Mouse (Mus musculus) cerebral cortex, adult 2 months (tissue): Measurements from ENCODE around the gene Uts2r.

ENCODE experiments used
- WGBS: fragments of 180-500 bp; shearing (Covaris S2); methylation state at CpG from one replicate; pipeline ENCODE4 v1.1.7; 2018; 5-methylcytosine and 5-hydroxymethylcytosine counted together

Uts2r gene

GRCm38 (mm10) chr11:121159971-121160370 is at the start of gene Uts2r:
TSS of gene Uts2r (plus strand) at chr11:121160271.
- WGBS = 87% methylated on average over 5 of the region's 5 CpGs

DNA sequence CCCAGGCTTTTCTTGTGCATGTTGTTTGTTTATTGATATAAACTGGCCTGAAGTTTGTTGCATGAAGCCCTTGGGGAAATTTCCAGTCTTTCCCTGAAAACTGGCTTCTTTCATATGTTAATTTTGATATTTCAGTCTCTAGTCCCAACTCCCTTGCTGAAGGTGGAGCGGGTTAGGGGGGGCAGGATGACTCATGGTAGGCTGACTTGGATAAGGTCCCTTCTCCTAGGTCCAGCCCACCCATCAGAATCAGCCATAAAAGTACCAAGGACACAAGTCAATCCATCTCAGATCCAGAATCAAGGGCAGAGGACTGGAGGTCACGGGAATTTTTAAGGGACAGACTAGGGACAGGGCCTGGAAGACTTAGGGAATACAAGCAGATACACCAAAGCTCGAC is 49.0 kb upstream of the Uts2r start:
- 78% methylated on average over 3 of the region's 3 CpGs for WGBS

GRCm38 (mm10) chr11:121111601-121112000 is 48.5 kb upstream of the Uts2r start:
- WGBS = 94% methylated on average over 1 of the region's 1 CpGs

- WGBS = 68% methylated on average over 5 of the region's 5 CpGs
Measured at GRCm38 (mm10) chr11:121112091-121112775, 47.8 kb upstream of the Uts2r start.

DNA sequence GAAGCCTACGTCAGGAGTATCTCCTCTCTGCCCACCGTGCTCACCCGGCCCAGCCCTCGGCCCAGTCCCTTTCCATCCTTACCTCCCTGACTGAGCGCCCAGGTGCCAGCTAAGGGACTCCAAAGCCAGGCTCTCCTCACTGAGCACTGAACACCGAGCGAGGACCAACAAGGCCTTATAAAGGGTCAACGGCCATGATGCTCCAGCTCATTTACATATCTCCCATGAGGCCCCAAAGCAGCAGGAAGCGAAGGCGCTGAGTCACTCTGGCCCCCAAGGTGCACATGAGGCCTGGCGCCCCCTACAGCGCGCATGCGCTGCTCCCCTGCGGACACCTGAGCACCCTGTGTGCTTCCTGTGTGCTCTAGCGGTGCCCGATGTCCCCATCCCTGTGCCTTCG is 42.0 kb upstream of the Uts2r start:
- WGBS = 93% methylated on average over 18 of the region's 18 CpGs

DNA sequence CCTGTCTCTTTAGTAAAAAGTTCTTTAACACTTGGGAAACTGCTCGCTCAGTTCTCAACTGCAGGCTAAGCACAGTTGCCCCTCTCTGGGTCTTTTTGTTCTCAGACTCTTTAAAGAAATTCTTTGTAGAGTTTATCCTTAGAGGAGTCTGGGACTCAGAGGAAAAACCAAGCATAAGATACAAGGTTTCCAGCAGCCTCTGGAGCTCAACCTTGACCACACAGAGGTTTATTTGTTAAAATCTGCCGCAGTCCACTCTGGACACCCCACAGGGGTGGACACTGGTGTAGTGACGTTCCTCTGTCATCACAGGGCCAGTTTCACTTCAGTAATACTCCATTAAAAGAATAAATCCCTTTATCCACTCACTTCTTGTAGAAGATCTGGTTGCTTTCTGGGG is 41.5 kb upstream of the Uts2r start, which contains the start of gene Tex19.2:
Gene Tex19.2, minus strand, starts transcription at position 101 of the 400 bp plus-strand sequence.
- 75% methylated on average over 3 of the region's 3 CpGs for WGBS

- 83% methylated on average over 3 of the region's 3 CpGs for WGBS
Measured at GRCm38 (mm10) chr11:121121151-121121550, 38.9 kb upstream of the Uts2r start.

- WGBS = 89% methylated on average over 2 of the region's 2 CpGs
Measured at GRCm38 (mm10) chr11:121122024-121122670, 37.9 kb upstream of the Uts2r start.

DNA sequence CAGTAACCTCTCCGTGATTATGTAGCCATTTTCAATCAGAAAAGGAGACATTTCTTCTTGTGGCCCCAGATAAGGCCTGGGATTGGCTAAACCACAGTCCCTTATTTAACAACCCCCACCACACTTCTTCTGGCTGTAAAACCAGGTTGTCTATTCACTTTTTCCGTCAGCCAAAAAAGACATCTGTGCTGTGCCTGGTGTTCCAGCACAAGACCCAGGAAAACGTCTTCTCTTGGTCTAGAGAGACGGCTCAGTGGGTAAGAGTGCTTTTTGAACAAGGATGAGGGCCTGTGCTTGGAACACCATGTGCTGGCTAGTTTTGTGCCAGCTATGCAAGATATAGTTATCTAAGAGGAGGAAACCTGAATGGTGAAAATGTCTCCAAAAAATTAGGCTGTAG is 36.6 kb upstream of the Uts2r start:
- WGBS = 64% methylated on average over 4 of the region's 4 CpGs

GRCm38 (mm10) chr11:121125522-121126172 is 34.4 kb upstream of the Uts2r start:
- 87% methylated on average over 3 of the region's 3 CpGs for WGBS

GRCm38 (mm10) chr11:121126395-121126794 is 33.7 kb upstream of the Uts2r start:
- WGBS = 76% methylated on average over 1 of the region's 1 CpGs

DNA sequence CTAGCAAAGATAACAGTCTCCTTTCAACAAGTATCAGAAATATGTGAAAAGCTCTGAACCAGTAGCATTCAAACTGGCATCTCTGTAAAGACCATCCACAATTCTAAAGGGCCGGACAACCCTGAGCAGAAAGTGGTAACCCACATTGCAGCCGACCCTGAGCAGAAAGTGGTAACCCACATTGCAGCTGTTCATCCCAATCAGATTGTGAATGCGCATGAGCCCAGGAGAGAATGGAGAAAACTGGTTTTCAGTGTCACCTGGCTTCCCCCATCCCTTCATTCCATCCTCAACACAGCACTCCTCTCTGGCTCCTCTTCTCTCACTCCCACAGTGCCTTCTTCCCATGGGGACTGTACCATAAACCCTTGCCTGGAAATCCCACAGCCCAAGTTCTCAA is 32.6 kb upstream of the Uts2r start:
- 91% methylated on average over 3 of the region's 3 CpGs for WGBS

GRCm38 (mm10) chr11:121129616-121130015 is 30.5 kb upstream of the Uts2r start:
- WGBS = 44% methylated on average over 1 of the region's 1 CpGs

- WGBS = 92% methylated on average over 1 of the region's 1 CpGs
Measured at GRCm38 (mm10) chr11:121134600-121134999, 25.5 kb upstream of the Uts2r start.

DNA sequence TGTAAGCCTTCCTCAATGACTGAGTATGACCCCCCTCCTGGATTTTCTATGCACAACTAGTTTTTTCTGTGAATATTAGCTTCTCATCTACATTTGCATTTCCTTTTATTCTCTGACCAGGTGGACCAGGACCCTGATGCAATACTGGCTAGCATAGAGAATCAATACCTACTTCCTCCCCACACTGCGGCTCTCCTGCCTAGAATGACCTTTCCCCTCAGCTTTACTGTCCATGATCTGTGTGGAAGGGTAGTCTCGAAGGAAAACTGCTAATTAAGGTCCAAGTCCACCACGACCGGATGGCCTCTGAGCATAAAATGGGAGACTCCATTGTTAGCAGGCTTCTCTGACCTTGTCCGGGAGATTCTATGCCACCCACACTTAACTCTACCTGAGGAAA is 22.4 kb upstream of the Uts2r start:
- 89% methylated on average over 5 of the region's 5 CpGs for WGBS

- WGBS = 49% methylated on average over 6 of the region's 6 CpGs
Measured at GRCm38 (mm10) chr11:121138732-121139131, 21.3 kb upstream of the Uts2r start.

GRCm38 (mm10) chr11:121143325-121144015 is 16.6 kb upstream of the Uts2r start:
- WGBS = 78% methylated on average over 9 of the region's 9 CpGs

DNA sequence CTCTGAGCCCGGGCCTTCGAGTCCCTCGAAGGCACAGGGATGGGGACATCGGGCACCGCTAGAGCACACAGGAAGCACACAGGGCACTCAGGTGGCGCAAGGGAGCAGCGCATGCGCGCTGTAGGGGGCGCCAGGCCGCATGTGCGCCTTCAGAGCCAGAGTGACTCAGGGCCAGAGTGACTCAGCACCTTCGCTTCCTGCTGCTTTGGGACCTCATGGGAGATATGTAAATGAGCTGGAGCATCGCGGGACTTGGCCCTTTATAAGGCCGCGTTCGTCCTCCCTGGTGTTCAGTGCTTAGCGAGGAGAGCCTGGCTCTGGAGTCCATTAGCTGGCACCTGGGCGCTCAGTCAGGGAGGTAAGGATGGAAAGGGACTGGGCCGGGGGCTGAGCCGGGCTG is 14.2 kb upstream of the Uts2r start, which contains the start of gene Tex19.1:
Gene Tex19.1, plus strand, starts transcription at position 279 of the 400 bp plus-strand sequence.
- 93% methylated on average over 22 of the region's 22 CpGs for WGBS

GRCm38 (mm10) chr11:121148193-121148592 is 11.9 kb upstream of the Uts2r start:
- WGBS = 94% methylated on average over 3 of the region's 3 CpGs

- WGBS = 61% methylated on average over 4 of the region's 4 CpGs
Measured at GRCm38 (mm10) chr11:121154203-121154602, 5.9 kb upstream of the Uts2r start.

DNA sequence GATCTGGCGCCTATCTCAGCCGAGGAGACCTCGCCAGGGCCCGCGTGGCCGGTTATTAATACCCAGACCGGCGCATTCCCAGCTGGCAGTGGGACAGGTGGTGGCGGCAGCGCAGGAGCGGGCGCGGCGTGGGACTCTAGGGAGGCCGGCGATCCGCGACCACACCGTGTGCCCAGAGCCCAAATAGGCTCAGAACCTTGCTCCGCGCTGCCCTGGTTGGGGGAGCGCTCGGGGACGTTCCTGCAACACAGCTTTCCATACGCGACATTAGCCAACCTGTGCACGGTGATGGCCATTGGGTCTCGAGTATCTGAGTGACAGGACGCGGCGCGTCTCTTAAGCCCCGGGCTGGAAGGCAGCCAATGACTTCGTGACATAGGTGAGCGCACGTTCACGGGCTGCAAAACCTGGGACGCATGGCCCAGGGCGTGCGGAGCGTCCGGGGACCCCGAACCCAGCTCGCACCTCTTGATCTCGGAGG is 3.6 kb upstream of the Uts2r start:
- 4% methylated on average over 45 of the region's 45 CpGs for WGBS
